In genomic region chr10:77151551-77152002, GRCm38 (mm10) we compare ENCODE assay signal across 8 mouse cellular contexts. TPM values are rescaled to one million over a fixed set of nuclear protein-coding genes. Genes with fewer than 3 reads are reported as not detected.
DNase-seq lines count a peak whose midpoint lies in the region; ATAC-seq and TF ChIP-seq lines count a peak whose summit lies in the region.

No protein-coding gene starts in this region.

- H3K9ac ChIP-seq in embryonic facial prominence, embryonic 14.5 days (ENCODE audit: low read depth, low read length) = 0 out of 2 replicates have a peak overlapping the region, but pooled peaks have one; percentile 14
- H3K9ac ChIP-seq in midbrain, embryonic 16.5 days (ENCODE audit: low read depth, low read length) = peak overlapping the region; percentile 39; the same call in 1 of the 2 replicates

- peak overlapping the region; percentile 44 for H3K4me2 ChIP-seq in embryonic facial prominence, embryonic 14.5 days (ENCODE audit: low read depth, low read length)
- peak overlapping the region; percentile 42 for H3K4me2 ChIP-seq in midbrain, embryonic 16.5 days (ENCODE audit: low read length)

- H3K36me3 ChIP-seq in embryonic facial prominence, embryonic 14.5 days (ENCODE audit: control insufficient read depth, insufficient read depth, low read length) = no peaks in the 10 kb centered on the region
- H3K36me3 ChIP-seq in kidney, adult 2 months (ENCODE audit: control insufficient read depth, insufficient read depth, low read length) = no peaks in the 10 kb centered on the region
- no peaks in the 10 kb centered on the region for H3K36me3 ChIP-seq in midbrain, embryonic 16.5 days (ENCODE audit: control insufficient read depth, insufficient read depth, low read length)

- no peaks in the 10 kb centered on the region for H3K27me3 ChIP-seq in embryonic facial prominence, embryonic 14.5 days (replicated peaks; ENCODE audit: control insufficient read depth, insufficient read depth, low read length)
- H3K27me3 ChIP-seq in kidney, adult 2 months (replicated peaks; ENCODE audit: control insufficient read depth, insufficient read depth, low read length) = no peaks in the 10 kb centered on the region
- H3K27me3 ChIP-seq in midbrain, embryonic 16.5 days (ENCODE audit: control insufficient read depth, insufficient read depth, low read depth, low read length) = no peaks in the 10 kb centered on the region

- ATAC-seq in embryonic facial prominence, embryonic 14.5 days (ENCODE audit: low read depth) = peak; percentile 9; the same call in 1 of the 2 replicates
- peak; percentile 34 for ATAC-seq in midbrain, embryonic 16.5 days

- H3K27ac ChIP-seq in embryonic facial prominence, embryonic 14.5 days (replicated peaks; ENCODE audit: low read depth, low read length) = peak overlapping the region; percentile 76
- peak overlapping the region; percentile 86 for H3K27ac ChIP-seq in kidney, adult 2 months (ENCODE audit: insufficient read depth, low read depth, low read length)
- H3K27ac ChIP-seq in midbrain, embryonic 16.5 days (ENCODE audit: low read length) = peak overlapping the region; percentile 33

- peak; percentile 48 for DNase-seq in adrenal gland, adult 2 months
- no peak for DNase-seq in adrenal gland, adult 18-20 months (ENCODE audit: low spot score in 2 of 2)
- peak; percentile 52 for DNase-seq in embryonic facial prominence, embryonic 14.5 days (ENCODE audit: low spot score)
- peak; percentile 75 for DNase-seq in kidney, adult 2 months
- DNase-seq in cerebellum, postnatal 14 days = no peak
- no peak for DNase-seq in frontal cortex, postnatal 14 days (ENCODE audit: low spot score in 2 of 2)
- DNase-seq in spleen, postnatal 14 days (ENCODE audit: low spot score in 2 of 2) = no peak

- 32% methylated on average over 4 of the region's 4 CpGs for WGBS in embryonic facial prominence, embryonic 14.5 days
- WGBS in kidney, adult 2 months = 43% methylated on average over 4 of the region's 4 CpGs
- 41% methylated on average over 4 of the region's 4 CpGs for WGBS in midbrain, embryonic 16.5 days

- no peak overlapping the region for H3K4me3 ChIP-seq in embryonic facial prominence, embryonic 14.5 days (ENCODE audit: low read depth, low read length)
- no peak overlapping the region for H3K4me3 ChIP-seq in kidney, adult 2 months (ENCODE audit: insufficient read depth, low read depth, low read length)
- no peak overlapping the region for H3K4me3 ChIP-seq in midbrain, embryonic 16.5 days (ENCODE audit: low read depth, low read length)

- TF ChIP-seq POLR2A in kidney, adult 2 months (IDR thresholded peaks at IDR 0.05; ENCODE audit: low read depth, low read length) = no peak

- H3K4me1 ChIP-seq in embryonic facial prominence, embryonic 14.5 days (ENCODE audit: control insufficient read depth, insufficient read depth, low read length) = peaks cover 25% of the 10 kb centered on the region
- peaks cover 46% of the 10 kb centered on the region for H3K4me1 ChIP-seq in kidney, adult 2 months (ENCODE audit: control insufficient read depth, insufficient read depth, low read length)
- peaks cover 19% of the 10 kb centered on the region for H3K4me1 ChIP-seq in midbrain, embryonic 16.5 days (ENCODE audit: control insufficient read depth, insufficient read depth, low read length)

- no peak; the same call in 1 of the 2 replicates for TF ChIP-seq CTCF in kidney, adult 2 months (conservative IDR thresholded peaks at IDR 0.05; ENCODE audit: insufficient read depth, insufficient read length, low read depth, low read length)

- H3K9me3 ChIP-seq in embryonic facial prominence, embryonic 14.5 days (ENCODE audit: control insufficient read depth, low read length) = no peaks in the 10 kb centered on the region
- no peaks in the 10 kb centered on the region for H3K9me3 ChIP-seq in midbrain, embryonic 16.5 days (replicated peaks; ENCODE audit: control insufficient read depth, low read length, poor library complexity, severe bottlenecking)

RNA-seq across cellular contexts. Expression of gene Col18a1, which starts 14.8 kb away (rescaled TPM):
- total RNA-seq in adrenal gland, adult 2 months (2021) = 10 to 100 TPM; 26.7 to 40.0 TPM
- polyA plus RNA-seq in adrenal gland, adult 2 months (2012; rRNA removed) = 75.8 and 78.8 TPM in 2 replicates
- 10 to 100 TPM; 31.8 to 41.9 TPM for total RNA-seq in adrenal gland, adult 18-20 months (2021)
- polyA plus RNA-seq in embryonic facial prominence, embryonic 14.5 days (2014; fragmentation: Nextera tagmentation; extraction: Ambion mirVana) = 77.8 and 94.5 TPM in 2 replicates
- polyA plus RNA-seq in kidney, adult 2 months (2012; rRNA removed) = 114 and 138 TPM in 2 replicates
- 20.4 and 25.3 TPM in 2 replicates for polyA plus RNA-seq in midbrain, embryonic 16.5 days (2015; fragmentation: Nextera tagmentation; extraction: Ambion mirVana)

Comparison
In these comparisons a context has a peak if more than half of its experiments do, and no peak if none do; other contexts are left out.
1. DNase-seq: peak in adrenal gland, adult 2 months (single experiment), embryonic facial prominence, embryonic 14.5 days (single experiment) and kidney, adult 2 months (single experiment); none in adrenal gland, adult 18-20 months (0 of 2), cerebellum, postnatal 14 days (0 of 2), frontal cortex, postnatal 14 days (0 of 2) and spleen, postnatal 14 days (0 of 2).
2. H3K27ac ChIP-seq: peak in every context shown above with its lines; median percentile 86 in kidney, adult 2 months; 76 in embryonic facial prominence, embryonic 14.5 days; 33 in midbrain, embryonic 16.5 days.